Mouse (Mus musculus): ENCODE measurements at regions not wholly inside any gene's neighbourhood (a gene's known extent, or its start where the extent isn't known, plus 50 kb on each side); places are given as distances from the start of the nearest gene placed in this dataset.

DNA sequence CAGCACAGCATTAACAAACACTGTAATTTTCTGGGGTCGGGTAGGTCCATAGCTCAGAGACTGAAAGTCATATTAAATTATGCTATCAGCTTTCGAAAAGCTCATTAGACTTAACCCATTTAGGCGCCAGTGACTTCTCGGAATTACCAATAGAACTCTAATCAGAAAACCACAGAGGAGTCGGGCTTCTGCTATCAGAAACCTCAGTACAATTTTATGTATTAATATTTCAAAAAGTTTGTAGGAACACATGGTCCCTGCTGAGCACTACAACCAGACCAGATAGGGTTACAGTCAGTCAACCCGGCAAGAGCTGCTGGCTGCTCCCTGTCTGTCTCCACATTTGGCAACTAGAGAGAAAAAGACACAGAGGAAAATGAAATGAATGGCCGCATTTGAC lies 647.3 kb upstream of the Pabpc4l start:
- CTCF ChIA-PET = no interaction called here

DNA sequence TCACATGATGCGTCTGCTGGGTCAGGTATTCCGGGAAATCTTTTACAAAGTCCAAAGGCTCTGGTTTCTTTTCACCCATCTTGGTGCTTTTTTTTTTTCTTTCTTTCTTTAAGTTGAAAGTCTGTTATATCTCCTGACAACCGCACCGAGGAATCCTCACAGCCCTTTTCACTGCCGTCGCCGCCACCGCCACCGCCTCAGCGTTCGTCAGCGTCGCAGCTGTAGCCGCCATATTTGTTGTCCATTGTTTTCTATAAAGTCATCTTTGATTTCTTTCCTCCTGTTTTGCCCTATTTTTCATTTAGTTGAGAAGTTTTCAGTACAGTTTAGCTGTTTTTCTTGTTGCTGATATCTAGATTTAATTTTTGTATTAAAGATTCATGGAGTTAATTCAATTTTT lies 603.5 kb upstream of the Pabpc4l start:
- CTCF ChIA-PET = no interaction called here

DNA sequence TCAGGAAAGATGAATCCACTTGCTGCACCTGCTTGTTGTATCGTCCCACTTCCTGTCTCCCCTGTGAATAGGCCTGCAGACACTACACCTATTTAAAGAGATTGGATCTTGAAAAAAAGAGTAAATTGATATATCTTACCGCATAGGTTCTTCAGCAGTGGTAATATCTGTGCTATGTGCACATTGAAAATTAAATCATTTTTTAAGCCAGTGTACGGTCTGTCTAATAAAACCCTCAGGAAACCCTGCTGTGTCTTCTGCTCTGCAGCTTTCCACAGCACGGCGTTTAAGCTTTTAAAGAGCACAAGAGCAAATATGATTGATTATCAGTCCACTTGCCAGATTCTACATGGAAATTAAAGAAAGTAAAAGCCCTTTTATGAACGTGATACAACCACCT lies 577.7 kb upstream of the Pabpc4l start:
- CTCF ChIA-PET = no interaction called here

DNA sequence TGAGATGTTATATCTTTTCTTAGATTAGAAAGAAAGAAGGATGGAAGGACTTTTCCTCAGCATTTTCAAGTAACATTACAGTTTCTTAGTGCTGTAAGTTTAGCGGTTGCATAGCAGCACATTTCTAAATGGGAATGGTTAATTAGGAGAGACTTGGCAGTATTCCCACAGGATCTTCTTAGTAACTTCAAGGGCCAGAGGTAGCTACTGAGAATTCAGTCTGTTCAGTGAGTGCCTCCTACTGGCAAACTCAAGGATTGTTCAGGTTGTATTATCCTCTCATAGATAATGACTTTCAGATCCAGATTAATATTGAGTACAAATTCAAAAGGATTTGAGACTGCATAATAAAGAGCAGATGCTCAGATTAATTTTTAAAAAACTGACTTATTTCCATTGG lies 571.3 kb upstream of the Pabpc4l start:
- CTCF ChIA-PET = no interaction called here

DNA sequence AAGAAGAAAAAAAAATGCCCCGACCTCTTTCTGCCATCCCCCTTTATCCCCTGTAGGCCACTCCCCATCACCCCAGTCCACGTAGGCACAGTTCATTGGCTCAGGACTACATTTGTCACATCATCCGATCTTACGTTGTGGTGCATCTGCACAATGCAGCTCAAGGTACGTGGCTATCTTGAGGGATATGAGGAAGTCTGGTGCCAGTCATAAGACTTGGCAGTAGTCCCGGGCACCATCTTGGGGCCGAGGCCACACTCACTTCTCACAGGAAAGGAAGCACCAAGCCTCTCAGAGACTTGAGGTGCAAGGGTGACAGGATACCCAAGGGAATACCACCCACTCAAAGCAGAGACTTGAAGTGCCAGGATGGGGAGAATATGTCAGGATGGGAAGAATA lies 570.5 kb upstream of the Pabpc4l start:
- CTCF ChIA-PET = no interaction called here

DNA sequence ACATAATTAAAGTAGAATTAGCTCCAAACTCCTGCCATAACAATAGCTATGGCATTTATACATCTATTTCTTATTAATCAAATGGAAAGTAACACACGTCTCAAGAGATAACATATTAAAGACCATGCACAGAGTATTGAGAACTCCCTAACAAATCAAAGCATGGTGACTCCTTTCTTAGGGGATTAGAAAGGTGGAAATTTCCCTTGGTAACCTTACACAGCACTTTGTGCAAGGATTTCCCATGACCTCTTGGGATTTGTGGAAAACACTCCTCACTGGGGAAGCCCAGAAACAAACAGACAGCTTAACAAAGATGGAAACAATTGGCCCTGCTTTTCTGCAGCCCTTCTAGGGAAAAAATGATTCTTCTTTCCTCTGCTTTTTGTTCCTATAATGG lies 562.4 kb upstream of the Pabpc4l start:
- CTCF ChIA-PET = interaction anchor here (0.7 kb wide), 1 partner anchor 39 kb away, joined by 6 read pairs; no protein-coding TSS in a partner anchor

DNA sequence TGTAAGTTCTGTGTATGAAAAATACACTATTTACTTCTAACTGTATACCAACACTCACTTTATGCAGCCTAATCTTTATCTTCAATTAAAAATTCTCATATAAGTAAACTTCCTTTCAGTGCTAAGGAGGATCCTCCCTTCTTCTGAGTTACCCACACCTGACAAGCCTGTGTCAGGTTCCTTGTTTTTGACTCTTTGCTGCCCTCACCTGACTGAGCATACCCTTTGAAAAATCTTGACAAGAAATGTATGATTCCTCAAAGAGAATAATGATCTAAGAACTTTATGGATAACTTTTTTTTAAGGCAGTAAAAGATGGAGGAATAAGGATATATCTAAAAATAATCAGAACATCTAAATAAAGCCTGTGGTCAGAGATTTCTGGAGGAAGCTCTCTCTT lies 550.9 kb upstream of the Pabpc4l start:
- CTCF ChIA-PET = no interaction called here

DNA sequence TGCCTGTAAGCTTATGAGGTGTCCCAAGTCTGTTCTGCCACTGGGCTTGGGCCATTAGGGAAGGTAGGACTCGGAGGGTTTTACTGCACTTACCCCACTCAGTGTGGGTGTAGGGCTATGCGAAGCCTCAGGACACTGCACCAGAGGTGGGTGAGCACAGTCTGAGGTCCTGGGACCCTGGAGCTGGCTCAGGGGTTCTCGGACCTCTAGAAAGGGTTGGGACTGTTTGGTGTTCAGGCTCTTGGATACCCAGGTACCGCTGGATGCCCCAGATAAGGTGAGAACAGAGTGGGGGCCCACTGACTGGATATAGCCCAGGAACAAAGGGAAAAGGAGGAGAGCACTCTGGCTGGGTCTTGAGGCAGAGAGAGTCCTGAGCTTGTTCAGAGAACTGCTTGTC lies 522.7 kb upstream of the Pabpc4l start:
- CTCF ChIA-PET = interaction anchor here (0.8 kb wide), 1 partner anchor 393 kb away, joined by 4 read pairs; no protein-coding TSS in a partner anchor

DNA sequence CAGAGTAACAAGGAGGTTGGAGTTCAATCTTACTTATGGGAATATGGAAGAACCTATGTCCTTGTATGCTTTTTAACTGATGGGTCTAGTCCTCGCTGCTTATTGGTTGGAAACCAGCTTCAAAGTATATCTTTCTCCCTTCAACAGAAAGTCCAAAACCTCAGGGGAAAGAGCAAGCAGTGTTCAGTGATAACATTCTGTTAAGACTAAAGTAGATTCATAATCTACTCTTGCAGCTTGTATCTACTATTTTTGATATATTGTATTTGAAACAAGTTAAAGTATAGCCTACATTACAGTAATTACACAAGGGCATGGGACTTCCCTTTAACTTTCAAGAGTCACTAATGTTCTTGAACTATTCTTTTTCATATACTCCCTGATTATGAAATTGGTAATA lies 522.0 kb upstream of the Pabpc4l start:
- CTCF ChIA-PET = interaction anchor here (0.8 kb wide), 1 partner anchor 393 kb away, joined by 4 read pairs; no protein-coding TSS in a partner anchor

DNA sequence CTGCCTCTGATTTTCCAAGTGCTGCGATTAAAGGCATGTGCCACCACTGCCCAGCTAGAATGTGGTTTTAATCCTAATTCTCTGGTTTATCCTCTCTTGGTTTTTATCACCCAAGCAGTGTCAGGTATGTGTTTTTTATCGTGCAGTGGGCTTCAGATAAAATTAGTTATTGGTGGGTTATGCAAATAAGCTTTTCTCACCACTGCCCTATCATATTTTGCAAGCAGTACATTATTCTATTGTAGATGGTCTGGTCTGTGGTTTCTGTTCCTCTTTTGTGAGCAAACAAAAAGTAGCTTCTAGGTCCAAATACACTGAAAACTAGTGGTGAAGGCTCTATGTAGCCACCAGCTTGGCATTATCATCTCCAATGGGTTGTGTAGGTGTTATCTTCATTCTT lies 503.4 kb upstream of the Pabpc4l start:
- CTCF ChIA-PET = no interaction called here

DNA sequence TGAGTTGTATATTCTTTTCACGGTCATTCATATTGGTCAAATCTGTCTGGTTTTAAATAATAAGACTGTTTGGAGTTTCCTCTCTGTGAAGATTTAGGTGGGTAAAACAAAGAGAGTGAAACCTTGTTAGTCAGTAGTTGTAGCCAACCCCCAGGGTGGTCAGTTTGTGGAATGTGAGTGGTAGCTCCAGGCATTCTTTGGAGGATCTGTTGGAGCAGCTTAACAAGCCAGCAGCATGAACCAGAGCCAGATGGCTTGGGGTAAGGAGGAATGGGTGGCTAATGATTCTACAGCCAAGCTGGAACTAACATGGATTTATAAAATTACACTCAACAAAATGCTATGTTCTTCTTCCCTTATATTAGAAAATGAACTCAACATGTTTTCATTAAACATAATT lies 489.7 kb upstream of the Pabpc4l start:
- CTCF ChIA-PET = no interaction called here

DNA sequence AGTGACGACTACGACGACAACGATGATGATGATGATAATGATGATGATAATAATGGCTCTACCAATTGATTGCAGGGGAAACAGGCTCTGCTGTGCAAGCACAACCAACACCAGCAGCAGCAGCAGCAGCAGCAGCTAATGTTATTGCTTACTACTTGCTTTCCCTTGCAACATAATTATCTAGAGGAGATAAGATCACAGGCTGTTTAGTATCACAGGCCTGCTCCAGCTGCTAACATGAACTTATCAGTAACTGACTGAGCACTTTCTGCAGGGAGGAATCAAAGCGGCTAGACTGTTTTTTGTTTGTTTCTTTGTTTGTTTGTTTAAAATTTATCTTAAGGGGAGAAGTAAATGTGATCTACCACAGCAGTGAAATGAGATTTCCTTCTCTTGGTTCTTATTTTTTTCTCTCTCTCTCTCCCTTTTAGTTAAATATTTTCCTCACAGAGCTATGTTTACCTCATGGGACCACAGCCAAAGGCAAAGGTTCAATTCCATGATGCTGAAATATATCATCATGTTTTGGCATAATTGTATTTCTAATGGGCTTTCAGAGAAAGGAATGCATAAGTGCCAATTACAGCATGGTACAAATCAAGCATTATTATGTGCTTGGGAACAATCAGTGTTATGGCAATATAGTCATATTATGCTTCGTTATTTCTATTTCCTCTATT lies 443.2 kb upstream of the Pabpc4l start:
- CTCF ChIA-PET = no interaction called here

DNA sequence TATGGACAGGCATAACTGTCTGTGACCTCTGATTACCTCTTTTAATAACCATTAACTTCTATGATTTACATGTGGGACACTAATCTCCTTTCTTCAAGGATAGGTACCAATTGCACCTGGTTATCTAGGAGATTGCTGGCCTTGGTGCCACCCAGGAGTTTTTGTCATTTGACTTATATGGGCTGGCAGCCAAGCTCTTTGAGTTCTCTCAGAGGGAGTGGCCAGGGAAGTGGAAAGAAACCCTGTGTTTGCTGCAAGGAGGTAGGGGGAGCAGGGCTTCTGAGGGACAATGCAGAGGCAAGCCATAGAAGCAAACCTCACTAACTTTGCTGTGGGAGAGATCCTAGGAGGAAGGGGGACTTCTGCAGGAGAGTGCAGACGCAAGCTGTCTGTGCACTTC lies 427.8 kb upstream of the Pabpc4l start:
- CTCF ChIA-PET = no interaction called here

DNA sequence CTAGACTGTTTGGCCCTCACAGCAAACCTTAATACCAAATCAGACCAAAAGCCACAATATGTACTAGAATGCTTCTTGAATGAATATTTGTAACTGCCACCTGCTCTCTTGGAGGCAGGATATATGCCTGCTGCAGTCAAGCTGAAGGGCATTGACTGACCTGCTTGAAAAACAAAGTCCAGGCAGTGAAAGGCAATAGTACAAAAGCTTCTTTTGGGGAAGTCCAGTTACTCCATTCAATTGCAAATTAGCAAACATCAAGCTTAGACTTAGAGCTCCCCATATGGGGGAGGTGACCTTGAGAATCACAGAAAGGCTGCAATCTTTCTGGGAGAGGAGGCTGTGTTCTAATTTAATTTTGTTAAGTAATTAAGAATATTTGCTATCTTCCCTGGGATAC lies 422.9 kb upstream of the Pabpc4l start:
- CTCF ChIA-PET = no interaction called here

DNA sequence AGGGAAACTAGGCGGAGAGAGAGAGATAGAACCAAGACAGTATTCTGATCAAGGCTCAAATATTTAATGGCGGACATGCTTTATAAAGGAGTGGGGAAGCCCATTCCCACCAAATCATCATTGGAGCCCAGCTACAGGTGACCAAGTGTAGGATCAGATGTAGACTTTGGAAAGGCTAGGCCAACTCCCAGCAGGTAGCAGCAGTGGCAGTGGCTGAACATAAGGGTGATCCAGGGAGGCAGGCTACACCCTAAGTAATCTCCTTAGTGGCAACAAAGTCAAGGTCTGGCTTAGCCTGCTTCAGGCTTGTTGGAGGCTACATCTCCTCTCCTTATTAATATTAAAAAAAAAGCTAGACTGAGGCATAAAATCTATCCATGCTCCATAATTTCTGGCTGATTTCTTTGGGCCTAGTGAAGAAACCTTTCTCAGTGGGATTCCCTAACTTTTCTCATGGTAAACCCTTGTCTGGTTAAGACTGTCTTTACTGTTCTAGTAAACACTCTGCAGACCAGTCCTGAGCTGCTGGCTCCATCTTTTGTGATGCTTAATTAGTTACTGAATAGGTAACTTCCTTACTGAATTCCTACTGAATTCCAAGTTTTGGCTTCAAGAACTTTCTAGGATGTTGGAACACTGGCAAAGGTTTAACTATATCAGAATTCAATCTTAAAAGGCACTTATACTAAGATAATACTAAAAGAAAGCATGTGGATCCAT lies 421.7 kb upstream of the Pabpc4l start:
- CTCF ChIA-PET = no interaction called here

DNA sequence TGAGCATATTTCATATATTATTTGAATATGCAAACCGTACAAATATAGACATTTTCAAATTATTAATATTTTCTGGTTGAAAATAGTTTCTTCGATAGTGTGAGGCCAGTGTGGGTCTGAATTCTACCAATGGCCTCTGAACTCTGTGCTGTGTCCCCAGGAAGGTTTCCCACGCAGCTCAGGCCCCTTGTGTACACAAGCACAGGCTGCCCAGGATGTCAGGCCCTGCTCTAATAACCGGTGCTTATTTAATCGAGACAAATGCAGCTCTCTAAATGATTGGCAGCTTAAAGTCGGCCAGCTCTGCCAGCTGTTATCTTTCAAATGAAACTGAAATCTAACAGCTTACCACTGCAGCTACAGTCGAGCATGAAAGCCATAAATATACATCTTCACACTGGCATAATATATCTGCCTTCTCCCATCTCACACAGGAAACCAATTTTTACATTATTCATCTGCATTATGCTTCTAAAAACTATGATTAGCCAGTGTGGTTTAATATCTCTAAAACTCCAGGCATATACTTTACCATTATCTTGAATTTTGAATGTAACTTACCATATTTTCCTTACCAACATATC lies 400.5 kb upstream of the Pabpc4l start:
- CTCF ChIA-PET = no interaction called here

DNA sequence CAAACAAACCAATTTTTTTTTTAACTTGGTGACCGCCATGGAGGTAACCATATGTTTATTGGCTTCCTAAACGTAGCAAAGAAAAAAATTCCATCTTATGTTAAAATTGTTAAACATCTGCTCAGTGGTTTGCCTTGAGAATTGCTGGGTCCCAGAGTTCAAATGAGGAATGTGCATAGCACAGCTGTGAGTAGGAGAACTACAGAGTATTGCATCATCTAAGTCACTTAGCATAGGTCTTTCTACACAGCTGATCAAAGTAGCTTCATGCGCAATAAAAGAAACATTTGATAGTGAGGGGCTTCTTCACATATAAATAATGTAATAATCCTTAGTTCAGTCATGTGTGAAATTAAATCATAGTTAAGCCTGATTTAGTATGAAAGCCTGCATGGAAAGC lies 380.7 kb upstream of the Pabpc4l start:
- CTCF ChIA-PET = no interaction called here
